ENCODE assay signal across 10 mouse cellular contexts in the genomic region with DNA sequence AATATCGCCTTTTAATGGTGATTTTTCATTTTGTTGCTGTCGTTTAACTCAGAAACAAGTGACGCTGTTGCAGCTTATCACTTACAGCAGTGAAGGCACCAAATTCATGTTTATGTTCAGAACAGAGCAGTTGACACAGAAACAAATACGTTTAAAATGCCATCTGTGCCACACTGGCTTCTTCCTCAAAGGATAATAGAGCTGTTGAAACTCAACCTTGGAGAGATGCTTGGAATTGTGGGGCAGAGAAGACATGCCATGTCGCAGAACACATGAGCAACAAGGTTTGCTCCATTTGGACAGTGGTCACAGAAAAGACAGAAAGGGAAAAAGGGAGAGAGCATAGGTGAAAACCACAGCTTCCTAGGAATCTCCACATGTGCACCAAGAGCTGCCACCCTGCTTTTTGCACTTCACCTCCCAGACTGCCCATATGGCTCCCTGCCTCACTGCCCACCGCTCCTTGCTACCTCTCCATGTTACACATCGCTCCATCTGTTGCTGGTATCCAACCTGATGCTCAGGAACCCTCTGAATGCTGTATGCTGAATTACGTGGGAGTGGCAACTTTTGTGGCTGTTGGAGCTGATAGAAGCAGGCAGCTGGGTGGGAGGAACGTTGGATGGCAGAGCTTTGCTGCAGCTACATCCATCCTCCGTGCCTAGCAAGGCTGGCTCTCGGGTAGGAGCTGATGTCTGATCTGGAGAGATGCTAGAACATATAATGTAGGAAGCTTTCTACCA.
A peak's percentile ranks its signal among the peaks of the same experiment; 100 is the strongest.
DNase-seq lines count a peak whose midpoint lies in the region; ATAC-seq and TF ChIP-seq lines count a peak whose summit lies in the region.
"Had no signal": no experiment of that assay in that cellular context is flagged by ENCODE, and none has a peak within 500 bp of the region (broad histone marks: within the 10 kb centered on the region; RNA-seq: fewer than 3 reads in every experiment).

No protein-coding gene starts in this region.

- ATAC-seq in cerebellum, adult (ENCODE audit: insufficient number of reproducible peaks, low FRiP score, low TSS enrichment): 0 out of 2 replicates have a peak, but pooled peaks have one; percentile 29
- ATAC-seq: intestine, embryonic 15.5 days had no signal

- no peak for DNase-seq in cerebellum, postnatal 4 days (ENCODE audit: low spot score in 2 of 2)
- DNase-seq in layer of hippocampus, postnatal 14 days (ENCODE audit: low spot score in 2 of 2): peak; percentile 53 to 79
- DNase-seq in right cerebral cortex, adult 2 months (ENCODE audit: low spot score in 2 of 2): peak; percentile 80 to 81
- no peak for DNase-seq in urinary bladder, postnatal 14 days (ENCODE audit: low spot score)
- DNase-seq in lung, postnatal 14 days: no peak
- DNase-seq in ovary, postnatal 14 days (ENCODE audit: low spot score): no peak
- DNase-seq: lung, postnatal 36 days had no signal

- TF ChIP-seq POLR2A in cortical plate, adult 2 months (IDR thresholded peaks at IDR 0.05; ENCODE audit: extremely low read depth, insufficient read depth, low read length): peak; percentile 50; the same call in 1 of the 2 replicates

- H3K27ac ChIP-seq in cortical plate, adult 2 months (ENCODE audit: insufficient read depth, low read length): no peak overlapping the region
- H3K27ac ChIP-seq: intestine, embryonic 15.5 days had no signal

- no peaks in the 10 kb centered on the region; the same call in 1 of the 2 replicates for H3K4me1 ChIP-seq in cortical plate, adult 2 months (ENCODE audit: control insufficient read depth, insufficient read depth, low read length)
- H3K4me1 ChIP-seq: intestine, embryonic 15.5 days had no signal

- TF ChIP-seq CTCF in cortical plate, adult 2 months (IDR thresholded peaks at IDR 0.05; ENCODE audit: extremely low read depth, insufficient read depth, low read length): no peak

- no peak overlapping the region for H3K4me3 ChIP-seq in cortical plate, adult 2 months (ENCODE audit: insufficient read depth, low read length)
- H3K4me3 ChIP-seq: intestine, embryonic 15.5 days had no signal

Comparison
In these comparisons a context has a peak if more than half of its experiments do, and no peak if none do; other contexts are left out.
1. DNase-seq: peak in layer of hippocampus, postnatal 14 days (2 of 2) and right cerebral cortex, adult 2 months (2 of 2); none in cerebellum, postnatal 4 days (0 of 2), urinary bladder, postnatal 14 days (single experiment), lung, postnatal 14 days (single experiment) and ovary, postnatal 14 days (single experiment).